Mouse (Mus musculus) embryonic facial prominence, embryonic 15.5 days (tissue): ENCODE measurements around the gene Osmr. TPM values are rescaled to one million over a fixed set of nuclear protein-coding genes. Genes with fewer than 3 reads are reported as not detected.

Experiments
- ATAC-seq: fragments of 200-750 bp; cut with Nextera tagmentation; 2 replicates; pipeline ENCODE4 v1.8.0; 2017; ENCODE audit warnings: low read depth, moderate TSS enrichment; ENCODE audit not compliant: insufficient number of reproducible peaks, low FRiP score, low TSS enrichment
- H3K27ac ChIP-seq: fragments of 300-500 bp; sonication (generic); replicated peaks from 2 replicates; pipeline ENCODE4 v1.5.1; 2015; ENCODE audit warnings: mild to moderate bottlenecking, inconsistent platforms
- H3K27me3 ChIP-seq: fragments of 300-500 bp; sonication (generic); 2 replicates; pipeline ENCODE4 v1.6.1; 2015; ENCODE audit warnings: inconsistent platforms
- H3K36me3 ChIP-seq: fragments of 300-500 bp; sonication (generic); 2 replicates; pipeline ENCODE4 v1.6.1; 2015; ENCODE audit warnings: mild to moderate bottlenecking, inconsistent platforms
- H3K4me1 ChIP-seq: fragments of 300-500 bp; sonication (generic); 2 replicates; pipeline ENCODE4 v1.6.1; 2015; ENCODE audit warnings: inconsistent platforms
- H3K4me2 ChIP-seq: fragments of 300-500 bp; sonication (generic); replicated peaks from 2 replicates; pipeline ENCODE4 v1.6.1; 2015; ENCODE audit warnings: mild to moderate bottlenecking, inconsistent platforms
- H3K4me3 ChIP-seq: fragments of 300-500 bp; sonication (generic); replicated peaks from 2 replicates; pipeline ENCODE4 v1.5.1; 2015; ENCODE audit warnings: mild to moderate bottlenecking, inconsistent platforms
- H3K9ac ChIP-seq: fragments of 300-500 bp; sonication (generic); 2 replicates; pipeline ENCODE4 v1.6.1; 2015; ENCODE audit warnings: inconsistent platforms
- H3K9me3 ChIP-seq: fragments of 300-500 bp; sonication (generic); replicated peaks from 2 replicates; pipeline ENCODE4 v1.6.1; 2016; ENCODE audit warnings: inconsistent platforms
- WGBS: fragments of 180-500 bp; shearing (Covaris S2); methylation state at CpG from one replicate; pipeline ENCODE4 v1.1.7; 2015; 5-methylcytosine and 5-hydroxymethylcytosine counted together
- polyA plus RNA-seq: library from polyadenylated mRNA; unstranded; fragments of >200 nt; fragmentation: Nextera tagmentation; extraction: Ambion mirVana; gene quantifications from 2 replicates; pipeline ENCODE4 v1.2.1, GENCODE M21; 2015

Gene Osmr
- polyA plus RNA-seq, 1 experiment from 2014 or later, result 1.8 TPM

DNA sequence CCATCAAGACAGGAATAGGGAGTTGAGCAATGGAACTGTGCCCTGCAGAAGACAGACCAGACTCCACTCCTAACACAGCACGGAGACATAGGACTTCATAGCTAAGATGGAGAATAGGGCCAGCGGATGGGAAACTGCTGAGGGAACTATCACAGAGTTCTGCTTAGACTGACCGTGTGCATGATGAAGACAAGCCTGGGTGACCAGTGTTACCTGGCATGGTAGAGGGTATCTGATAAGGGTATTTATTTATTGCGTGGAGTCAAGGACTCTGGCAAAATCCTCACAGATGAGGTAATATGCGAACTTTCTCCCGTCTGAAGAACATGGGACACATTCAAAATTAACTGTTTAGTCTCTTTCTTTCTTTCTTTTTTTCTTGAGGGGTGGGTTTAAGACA, 9.5 kb upstream of the Osmr start:
- Histone ChIP-seq H3K27me3 (no peaks in the 10 kb centered on the region), H3K4me1 (no peaks in the 10 kb centered on the region; the same call in 1 of the 2 replicates), H3K4me2 (no peak overlapping the region), H3K9me3 (no peaks in the 10 kb centered on the region), H3K27ac (no peak overlapping the region), H3K36me3 (no peaks in the 10 kb centered on the region), H3K9ac (no peak overlapping the region), H3K4me3 (no peak overlapping the region)
- 90% methylated on average over 6 of the region's 6 CpGs for WGBS
- ATAC-seq, result no peak

GRCm38 (mm10) chr15:6883816-6884215, 9.0 kb upstream of the Osmr start:
- no peaks in the 10 kb centered on the region for H3K36me3 ChIP-seq

DNA sequence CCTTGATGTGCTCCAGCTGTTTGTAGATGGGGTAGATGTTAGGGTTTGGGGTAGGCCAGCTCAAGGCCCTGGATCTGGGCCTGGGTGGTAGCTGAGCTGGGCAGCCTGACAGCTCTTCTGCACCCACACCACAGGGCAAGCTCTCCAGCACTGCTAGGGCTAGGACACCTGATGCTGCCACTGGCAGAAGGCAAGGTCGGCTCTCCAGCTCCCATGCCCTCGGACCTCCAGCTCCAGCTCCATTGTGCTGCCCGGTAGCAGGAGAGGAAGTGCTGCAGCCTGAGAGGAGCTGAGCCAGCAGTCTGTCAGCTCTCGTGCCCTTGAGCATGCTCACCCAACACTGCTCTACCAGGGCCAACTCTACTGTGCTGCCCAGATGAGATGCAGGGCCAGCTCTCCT, 8.3 kb upstream of the Osmr start:
- ATAC-seq, result no peak
- Histone ChIP-seq H3K9ac (no peak overlapping the region), H3K27ac (no peak overlapping the region), H3K36me3 (no peaks in the 10 kb centered on the region), H3K4me2 (no peak overlapping the region), H3K27me3 (no peaks in the 10 kb centered on the region), H3K4me3 (no peak overlapping the region), H3K4me1 (no peaks in the 10 kb centered on the region; the same call in 1 of the 2 replicates), H3K9me3 (no peaks in the 10 kb centered on the region)
- 77% methylated on average over 4 of the region's 4 CpGs for whole genome bisulfite sequencing

More at GRCm38 (mm10) chr15:6883816-6884215, 9.0 kb upstream of the Osmr start:
- WGBS, result 52% methylated on average over 5 of the region's 5 CpGs
- no peak overlapping the region for H3K9ac ChIP-seq
- no peaks in the 10 kb centered on the region; the same call in 1 of the 2 replicates for H3K4me1 ChIP-seq
- ATAC-seq, result no peak
- no peak overlapping the region for H3K4me3 ChIP-seq
- H3K27me3 ChIP-seq, result no peaks in the 10 kb centered on the region
- no peak overlapping the region for H3K27ac ChIP-seq
- H3K4me2 ChIP-seq, result no peak overlapping the region
- no peaks in the 10 kb centered on the region for H3K9me3 ChIP-seq

DNA sequence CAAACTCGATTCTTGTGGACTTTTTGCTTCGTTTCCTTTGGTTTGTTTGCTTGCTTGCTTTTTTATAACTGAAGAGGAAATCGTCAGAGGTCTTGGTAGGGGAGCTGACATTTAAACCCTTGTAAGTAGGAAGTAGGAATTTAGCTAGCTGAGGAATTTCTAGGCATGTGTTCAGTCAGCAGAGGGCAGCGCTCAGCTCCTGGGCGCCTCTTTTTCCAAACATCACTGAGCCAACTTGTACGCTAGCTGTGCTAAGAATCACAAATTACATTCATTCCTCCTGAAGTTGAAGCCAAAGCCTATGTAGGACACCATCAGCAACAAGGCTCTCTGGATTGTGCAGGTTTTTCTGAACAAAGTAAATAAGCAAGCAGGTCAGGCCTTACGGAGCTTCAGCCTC, 7.4 kb upstream of the Osmr start:
- Histone ChIP-seq H3K27ac (no peak overlapping the region), H3K4me1 (no peaks in the 10 kb centered on the region; the same call in 1 of the 2 replicates), H3K36me3 (no peaks in the 10 kb centered on the region), H3K4me3 (no peak overlapping the region), H3K4me2 (no peak overlapping the region), H3K9me3 (no peaks in the 10 kb centered on the region), H3K9ac (no peak overlapping the region), H3K27me3 (no peaks in the 10 kb centered on the region)
- no peak for ATAC-seq
- WGBS, result 33% methylated on average over 7 of the region's 7 CpGs

DNA sequence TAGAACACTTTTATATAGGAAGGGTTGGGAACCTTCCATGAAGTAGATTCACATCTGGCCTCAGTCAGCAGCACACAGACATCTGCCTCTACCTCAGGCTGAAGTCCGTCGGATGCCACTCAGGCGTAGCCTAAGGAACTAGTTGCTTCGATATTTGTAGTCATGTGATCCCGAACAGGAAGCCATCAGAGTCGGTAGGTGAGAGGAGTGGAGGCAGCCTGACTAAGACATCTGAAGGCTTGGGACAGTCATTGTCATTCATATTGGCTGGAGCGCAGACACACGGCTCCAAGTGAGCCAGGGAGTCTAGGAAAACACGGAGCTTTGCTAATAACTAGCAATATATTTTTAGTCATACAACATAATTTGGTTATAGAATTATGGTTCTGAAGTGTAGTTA, 6.4 kb upstream of the Osmr start:
- H3K36me3 ChIP-seq, result no peaks in the 10 kb centered on the region
- H3K4me1 ChIP-seq, result no peaks in the 10 kb centered on the region; the same call in 1 of the 2 replicates
- WGBS, result 67% methylated on average over 9 of the region's 9 CpGs
- H3K9ac ChIP-seq, result no peak overlapping the region
- no peak overlapping the region for H3K4me2 ChIP-seq
- no peak overlapping the region for H3K27ac ChIP-seq
- no peaks in the 10 kb centered on the region for H3K9me3 ChIP-seq
- no peak for ATAC-seq
- H3K4me3 ChIP-seq, result no peak overlapping the region
- no peaks in the 10 kb centered on the region for H3K27me3 ChIP-seq

DNA sequence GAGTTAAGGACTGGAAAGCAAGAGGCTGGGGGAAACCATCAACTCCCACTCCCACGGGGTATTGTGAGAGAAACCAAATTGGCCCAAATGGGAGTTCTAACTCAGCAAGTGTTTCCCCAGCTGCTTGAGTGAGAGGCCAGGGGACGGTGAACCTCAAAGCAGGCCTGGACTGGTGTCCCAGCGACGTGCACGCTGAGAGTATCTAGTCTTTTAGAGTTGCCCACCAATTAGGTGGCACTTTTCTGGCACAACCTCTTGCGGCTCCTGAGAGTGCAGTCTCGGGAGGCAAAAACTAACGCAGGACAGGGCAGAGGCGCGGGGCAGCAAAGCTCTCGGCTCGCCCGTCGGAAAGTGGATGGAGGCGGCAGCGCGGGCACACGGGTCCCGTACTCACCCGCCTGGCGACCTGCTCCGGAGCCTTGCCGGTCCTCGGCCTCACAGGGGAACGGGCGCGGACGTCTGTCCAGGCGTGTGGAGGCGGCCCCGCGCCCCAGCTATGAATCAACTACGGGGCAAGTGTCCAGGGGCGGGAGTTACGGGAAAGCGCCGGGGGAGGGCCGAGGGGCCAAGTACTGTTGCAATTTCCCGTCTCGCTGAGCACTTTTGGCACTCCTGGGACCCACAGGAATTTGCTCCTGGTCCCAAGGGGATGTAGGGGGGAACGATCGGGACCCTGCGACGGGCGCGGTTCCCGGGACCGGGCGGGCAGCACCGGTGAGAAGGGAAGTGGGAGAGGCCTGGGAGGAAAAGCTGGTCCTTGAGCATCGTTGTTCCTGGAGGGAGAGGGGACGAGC, 765 bp downstream of the Osmr start:
- Histone ChIP-seq H3K4me2 (peak overlapping the region; percentile 87), H3K4me1 (peaks cover 18% of the 10 kb centered on the region), H3K36me3 (no peaks in the 10 kb centered on the region), H3K9ac (peak overlapping the region; percentile 26), H3K9me3 (no peaks in the 10 kb centered on the region), H3K27ac (no peak overlapping the region), H3K27me3 (peaks cover 16% of the 10 kb centered on the region), H3K4me3 (peak overlapping the region; percentile 53)
- ATAC-seq, result no peak
- 1% methylated on average over 52 of the region's 52 CpGs for WGBS

GRCm38 (mm10) chr15:6873154-6873806, 1.5 kb downstream of the Osmr start:
- peaks cover 16% of the 10 kb centered on the region for H3K27me3 ChIP-seq
- no peaks in the 10 kb centered on the region for H3K36me3 ChIP-seq
- H3K4me1 ChIP-seq, result peaks cover 18% of the 10 kb centered on the region
- 33% methylated on average over 17 of the region's 17 CpGs for WGBS
- no peaks in the 10 kb centered on the region for H3K9me3 ChIP-seq
- H3K4me3 ChIP-seq, result peak overlapping the region; percentile 53
- H3K27ac ChIP-seq, result no peak overlapping the region
- H3K9ac ChIP-seq, result no peak overlapping the region
- H3K4me2 ChIP-seq, result peak overlapping the region; percentile 87
- ATAC-seq, result no peak

- H3K27me3 ChIP-seq, result peaks cover 16% of the 10 kb centered on the region
- ATAC-seq, result no peak
- WGBS, result 53% methylated on average over 11 of the region's 11 CpGs
- H3K27ac ChIP-seq, result no peak overlapping the region
- H3K9me3 ChIP-seq, result no peaks in the 10 kb centered on the region
- peaks cover 18% of the 10 kb centered on the region for H3K4me1 ChIP-seq
- H3K9ac ChIP-seq, result no peak overlapping the region
- H3K4me2 ChIP-seq, result no peak overlapping the region
- no peak overlapping the region for H3K4me3 ChIP-seq
- no peaks in the 10 kb centered on the region for H3K36me3 ChIP-seq
Observed at GRCm38 (mm10) chr15:6871621-6872359, 3.0 kb downstream of the Osmr start.

- no peaks in the 10 kb centered on the region for H3K27me3 ChIP-seq
- WGBS, result 81% methylated on average over 6 of the region's 6 CpGs
- H3K4me3 ChIP-seq, result no peak overlapping the region
- no peaks in the 10 kb centered on the region for H3K9me3 ChIP-seq
- ATAC-seq, result no peak
- no peaks in the 10 kb centered on the region for H3K36me3 ChIP-seq
- H3K4me2 ChIP-seq, result no peak overlapping the region
- H3K27ac ChIP-seq, result no peak overlapping the region
- no peaks in the 10 kb centered on the region for H3K4me1 ChIP-seq
- no peak overlapping the region for H3K9ac ChIP-seq
Observed at GRCm38 (mm10) chr15:6866888-6867287, 7.9 kb downstream of the Osmr start.

DNA sequence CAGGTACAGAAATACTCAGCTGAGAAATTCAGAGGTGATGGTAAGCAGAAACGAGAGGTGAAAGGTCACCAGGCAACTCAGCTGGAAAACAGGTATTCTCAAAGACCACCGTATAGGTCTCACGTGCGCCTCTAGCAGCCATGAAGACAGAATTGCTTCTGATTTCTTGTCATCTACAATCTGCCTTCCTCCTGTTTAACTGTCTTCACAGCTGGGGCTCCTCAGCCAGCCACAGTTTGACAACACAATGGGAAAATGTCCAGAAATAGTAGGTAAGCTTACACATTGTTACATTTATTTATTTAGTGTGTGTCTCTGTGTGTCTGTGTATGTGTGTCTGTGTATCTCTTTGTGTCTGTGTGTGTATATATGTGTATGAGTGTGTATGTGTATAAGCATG, 12.6 kb downstream of the Osmr start:
- 81% methylated on average over 4 of the region's 4 CpGs for WGBS
- Histone ChIP-seq H3K27ac (no peak overlapping the region), H3K4me3 (no peak overlapping the region), H3K9ac (no peak overlapping the region), H3K4me2 (no peak overlapping the region), H3K4me1 (no peaks in the 10 kb centered on the region), H3K27me3 (no peaks in the 10 kb centered on the region), H3K36me3 (no peaks in the 10 kb centered on the region), H3K9me3 (no peaks in the 10 kb centered on the region)
- ATAC-seq, result no peak

GRCm38 (mm10) chr15:6861617-6862016, 13.2 kb downstream of the Osmr start:
- Histone ChIP-seq H3K36me3 (no peaks in the 10 kb centered on the region), H3K4me2 (no peak overlapping the region), H3K4me1 (no peaks in the 10 kb centered on the region), H3K9me3 (no peaks in the 10 kb centered on the region), H3K9ac (no peak overlapping the region), H3K27ac (no peak overlapping the region), H3K4me3 (no peak overlapping the region), H3K27me3 (no peaks in the 10 kb centered on the region)
- no peak; the same call in 1 of the 2 replicates for ATAC-seq
- 52% methylated on average over 7 of the region's 7 CpGs for WGBS
